Mouse (Mus musculus) ES-E14 (cell line): ENCODE measurements around the gene Lce1f.

Experiments
- CHD2 ChIP-seq: IDR thresholded peaks from 2 replicates; pipeline ENCODE4 v1.6.1; 2014; ENCODE audit warnings: mild to moderate bottlenecking, low read depth, low read length, inconsistent platforms
- HCFC1 ChIP-seq: IDR thresholded peaks from 2 replicates; pipeline ENCODE4 v1.6.1; 2012; ENCODE audit warnings: low read length, inconsistent platforms, borderline replicate concordance; ENCODE audit not compliant: insufficient read depth

DNA sequence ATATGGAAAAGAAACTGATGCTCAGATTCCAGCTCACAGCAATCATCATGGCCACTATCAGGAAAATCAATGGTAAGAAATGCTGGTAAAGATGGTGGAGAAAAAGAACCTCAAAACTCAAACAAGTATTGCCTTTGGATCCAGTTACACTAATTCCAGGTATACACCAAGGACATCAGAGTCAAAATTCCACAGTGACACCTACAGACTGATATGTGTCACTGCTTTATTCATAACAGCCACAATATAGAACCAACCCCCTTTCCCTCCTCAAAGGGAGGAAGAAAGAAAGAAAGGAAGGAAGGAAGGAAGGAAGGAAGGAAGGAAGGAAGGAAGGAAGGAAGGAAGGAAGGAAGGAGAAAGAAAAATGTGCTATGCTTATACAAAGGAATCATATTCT, 5.0 kb downstream of the Lce1f start:
- TF ChIP-seq CHD2, result no peak
- no peak for TF ChIP-seq HCFC1
